Mouse (Mus musculus): ENCODE data around the gene Gm10230. TPM values are rescaled to one million over a fixed set of nuclear protein-coding genes. Genes with fewer than 3 reads are reported as not detected.
"Not testable (repeated sequence)": the region's sequence is repeated elsewhere in the genome, so short reads cannot be mapped to it uniquely, and the experiment has no call there.

Gm10230 gene
- polyA plus RNA-seq (2015; fragmentation: Nextera tagmentation; extraction: Ambion mirVana), result not detected in 2 replicates

DNA sequence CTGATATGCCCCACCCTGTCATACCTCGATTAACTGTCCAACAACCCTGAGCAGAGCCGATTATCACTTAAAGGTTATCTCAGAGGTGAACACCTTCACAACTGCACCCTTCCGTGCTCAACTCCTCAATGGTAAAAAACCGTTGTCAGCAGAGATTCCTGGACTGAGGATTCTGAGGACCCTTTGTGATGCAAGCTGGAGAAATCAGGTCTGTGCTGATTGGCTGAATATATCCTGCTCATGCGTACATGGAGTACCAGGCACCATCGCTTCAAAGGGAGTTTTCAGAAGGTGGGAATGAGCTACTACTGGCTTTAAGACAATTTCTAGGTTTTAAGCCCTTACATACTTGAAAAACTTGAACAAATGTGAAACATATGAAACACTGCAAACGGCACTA is at the start of gene Gm10230:
Gene Gm10230, minus strand, starts transcription at position 101 of the 400 bp plus-strand sequence.
- not testable (repeated sequence) for ATAC-seq (ENCODE audit: low FRiP score, low read depth); H3K4me3 ChIP-seq; H3K27ac ChIP-seq (replicated peaks); H3K4me1 ChIP-seq (replicated peaks); H3K4me2 ChIP-seq; H3K36me3 ChIP-seq; H3K27me3 ChIP-seq; H3K9me3 ChIP-seq; H3K9ac ChIP-seq
- WGBS, result no CpG with 5 or more reads among the region's 7 CpGs

Small RNAs within 50 kb of the gene (microRNA-seq; reads per million reads assigned to microRNA genes)
- gene Gm44452, result not detected
